Mouse (Mus musculus) spleen, postnatal 14 days (tissue): ENCODE measurements around the gene Wwc1.
"Not testable (repeated sequence)": the region's sequence is repeated elsewhere in the genome, so short reads cannot be mapped to it uniquely, and the experiment has no call there.

Source experiments
- DNase-seq, 2 experiments: peaks; one replicate each; pipeline ENCODE4 v3.0.0; 2021 to 2022; ENCODE audit warnings: low spot score in 2 of 2

Wwc1 gene

GRCm38 (mm10) chr11:35837156-35838126, 142.9 kb downstream of the Wwc1 start:
- DNase-seq: no peak

GRCm38 (mm10) chr11:35834022-35834760, 146.1 kb downstream of the Wwc1 start, which contains the start of gene Rars:
TSS of gene Rars (minus strand) at chr11:35834506.
- DNase-seq: peak; percentile 82 to 89

- no peak for DNase-seq
These were observed 147.1 kb downstream of the Wwc1 start for GRCm38 (mm10) chr11:35833270-35833669.

- DNase-seq: no peak
These were observed 148.2 kb downstream of the Wwc1 start for GRCm38 (mm10) chr11:35832139-35832538.

- no peak for DNase-seq
These were observed 152.6 kb downstream of the Wwc1 start for GRCm38 (mm10) chr11:35827714-35828113.

GRCm38 (mm10) chr11:35816316-35816715, 164.0 kb downstream of the Wwc1 start:
- DNase-seq: no peak

GRCm38 (mm10) chr11:35811458-35811857, 168.9 kb downstream of the Wwc1 start:
- no peak for DNase-seq

GRCm38 (mm10) chr11:35801332-35801731, 179.0 kb downstream of the Wwc1 start:
- DNase-seq: no peak

GRCm38 (mm10) chr11:35798874-35799273, 181.5 kb downstream of the Wwc1 start, which contains the start of gene Fbll1:
TSS of gene Fbll1 (minus strand) at chr11:35798884.
- DNase-seq: peak in 1 of 2 experiments; percentile 8

GRCm38 (mm10) chr11:35798495-35798820, 181.9 kb downstream of the Wwc1 start:
- DNase-seq: no peak

- DNase-seq: no peak
These were observed 182.4 kb downstream of the Wwc1 start for GRCm38 (mm10) chr11:35797751-35798494.

- DNase-seq: not testable (repeated sequence)
These were observed 187.5 kb downstream of the Wwc1 start for GRCm38 (mm10) chr11:35792800-35793199.

GRCm38 (mm10) chr11:35788443-35788842, 191.9 kb downstream of the Wwc1 start:
- DNase-seq: no peak
